Mouse (Mus musculus): Measurements from ENCODE around the gene Poc1a.

Gene Poc1a

DNA sequence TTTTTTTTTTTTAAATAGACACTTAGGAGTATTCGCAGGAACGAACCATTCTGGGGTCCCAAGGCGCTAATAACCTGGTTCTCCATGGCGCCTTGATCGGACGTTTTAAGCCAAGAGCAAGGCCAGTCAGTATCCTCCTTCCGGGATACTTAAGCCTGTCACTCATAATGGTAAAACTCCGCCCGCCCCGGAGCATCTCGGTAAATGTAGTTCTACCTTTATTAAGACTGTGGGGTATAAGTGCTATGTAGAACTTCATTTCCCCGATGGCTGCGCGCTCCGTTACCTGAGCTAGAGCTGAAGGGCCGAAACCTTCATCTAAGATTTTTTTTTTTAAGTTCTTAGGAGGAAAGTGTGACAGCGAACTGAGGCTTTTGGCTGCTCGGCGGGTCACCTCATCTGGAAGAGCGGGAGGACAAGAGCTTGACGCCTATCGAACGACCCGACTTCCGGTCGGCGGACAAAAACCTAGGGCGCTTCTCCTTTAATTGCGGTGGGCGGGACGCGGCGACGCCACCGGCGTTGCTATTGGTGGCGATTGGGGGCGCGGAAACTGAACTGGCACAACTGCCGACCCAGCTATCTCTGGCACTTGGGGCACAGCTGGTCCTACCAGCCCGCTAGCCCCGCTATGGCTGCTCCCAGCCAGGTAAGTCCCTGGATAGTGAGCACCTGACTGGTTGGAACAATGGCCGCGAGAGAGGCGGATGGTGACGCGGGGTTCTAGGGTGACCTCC is at the start of gene Poc1a:
Gene Poc1a, plus strand, starts transcription at position 254 of the 737 bp plus-strand sequence.
- peak; percentile 95 for DNase-seq

DNA sequence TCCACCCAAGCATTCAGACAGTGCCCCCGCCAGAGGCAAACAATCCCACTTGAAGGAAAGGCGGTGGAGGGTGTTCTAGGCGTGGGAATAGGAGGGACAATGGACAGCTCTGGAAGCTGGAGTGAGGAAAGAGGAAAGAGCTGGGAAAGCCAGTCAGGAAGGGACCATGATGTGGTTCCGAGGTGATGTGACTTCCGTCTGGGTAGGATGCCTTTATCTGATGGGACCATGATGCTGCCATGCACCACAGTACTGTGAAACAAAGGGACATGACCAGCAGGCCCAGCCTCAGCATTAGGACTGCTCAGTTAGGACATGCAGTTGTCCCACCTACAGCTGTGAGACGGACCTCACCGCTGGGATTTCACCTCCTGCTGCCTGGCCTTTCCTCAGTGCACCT is 49.6 kb upstream of the Poc1a start:
- DNase-seq, result no peak

DNA sequence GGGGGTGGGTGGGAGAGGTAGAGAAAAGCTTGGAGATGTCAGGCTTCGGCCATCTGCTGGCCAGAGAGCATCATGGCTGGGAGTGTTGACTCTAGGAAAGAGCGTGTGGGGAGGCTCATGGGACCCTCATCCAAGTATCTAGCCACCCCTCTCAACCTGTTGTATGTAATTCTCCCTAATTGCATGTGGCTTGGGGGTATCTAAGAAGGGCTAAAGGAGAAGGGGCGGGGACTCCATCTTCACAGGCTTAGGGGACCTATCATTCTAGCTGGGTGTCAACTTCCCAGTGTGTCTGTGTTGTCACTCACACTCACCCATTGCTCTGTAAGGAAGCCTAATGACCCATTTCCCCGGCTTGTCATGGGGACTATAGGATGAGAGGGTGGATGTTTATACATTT is 49.0 kb upstream of the Poc1a start:
- DNase-seq, result no peak

DNA sequence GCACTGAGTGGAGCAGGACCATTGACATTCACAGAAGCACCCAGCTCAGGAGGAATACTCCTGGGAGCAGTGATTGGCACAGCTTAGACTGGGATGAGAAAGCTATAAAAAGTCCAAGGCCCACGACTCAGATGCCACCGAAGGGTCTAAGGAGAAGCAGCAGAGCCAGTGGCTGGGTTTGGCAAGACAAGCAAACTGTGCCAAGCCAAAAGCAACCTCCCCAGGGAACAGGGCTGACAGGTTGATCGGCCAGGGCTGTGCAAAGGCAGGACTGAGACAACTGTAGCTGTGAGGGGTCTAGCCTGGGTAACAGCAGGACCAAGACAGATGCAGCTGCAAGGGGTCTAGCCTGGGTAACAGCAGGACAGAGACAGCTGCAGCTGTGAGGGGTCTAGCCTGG is 47.9 kb upstream of the Poc1a start:
- DNase-seq, result no peak

DNA sequence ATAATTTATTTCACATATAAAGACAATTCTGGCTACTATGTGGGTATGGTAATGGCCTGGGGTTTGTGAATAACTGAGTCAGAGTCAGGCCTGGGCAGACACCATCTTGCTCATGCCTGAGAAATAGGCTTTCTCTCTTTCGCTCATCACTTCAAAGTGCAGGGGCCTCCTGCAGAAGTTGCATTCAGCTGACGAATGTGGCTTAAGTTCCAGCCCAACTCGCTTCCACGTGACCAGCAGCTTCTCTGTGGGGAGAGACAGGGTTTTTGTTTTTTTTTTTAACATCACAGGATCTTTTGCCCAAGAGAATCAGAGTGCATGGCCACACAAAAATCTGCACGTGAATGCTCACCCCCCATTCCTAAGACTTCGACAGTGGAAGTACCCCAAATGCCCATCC is 46.9 kb upstream of the Poc1a start:
- no peak for DNase-seq

DNA sequence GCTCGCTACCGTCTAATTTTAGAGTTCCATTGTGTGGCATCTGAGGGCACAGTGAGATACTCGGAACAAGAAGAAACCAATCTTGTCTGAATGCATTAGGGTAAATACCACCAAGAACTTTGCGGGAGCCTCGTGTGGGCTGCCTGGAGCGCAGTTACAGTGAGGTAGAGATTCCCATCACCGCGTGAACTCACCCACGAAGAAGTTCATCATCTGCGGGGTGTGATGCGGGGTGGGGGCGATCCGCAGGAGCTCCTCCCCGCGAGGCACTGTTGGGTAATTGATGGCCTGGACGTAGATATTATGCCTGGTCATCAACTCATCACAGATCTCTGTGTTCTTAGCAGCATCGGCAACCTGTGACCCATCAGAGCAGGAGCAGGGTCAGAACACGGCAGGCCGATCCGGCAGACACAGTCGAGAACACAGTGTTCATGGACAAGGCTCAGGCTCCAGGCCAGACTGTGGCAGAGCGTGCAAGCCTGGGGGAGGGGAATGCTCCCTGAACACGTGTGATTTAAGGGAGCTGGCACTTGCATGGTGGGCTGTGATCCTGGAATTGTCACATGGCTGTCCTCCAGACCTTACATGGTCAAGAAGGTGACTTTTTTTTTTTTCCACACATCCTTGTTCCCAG is 45.5 kb upstream of the Poc1a start:
- no peak for DNase-seq

DNA sequence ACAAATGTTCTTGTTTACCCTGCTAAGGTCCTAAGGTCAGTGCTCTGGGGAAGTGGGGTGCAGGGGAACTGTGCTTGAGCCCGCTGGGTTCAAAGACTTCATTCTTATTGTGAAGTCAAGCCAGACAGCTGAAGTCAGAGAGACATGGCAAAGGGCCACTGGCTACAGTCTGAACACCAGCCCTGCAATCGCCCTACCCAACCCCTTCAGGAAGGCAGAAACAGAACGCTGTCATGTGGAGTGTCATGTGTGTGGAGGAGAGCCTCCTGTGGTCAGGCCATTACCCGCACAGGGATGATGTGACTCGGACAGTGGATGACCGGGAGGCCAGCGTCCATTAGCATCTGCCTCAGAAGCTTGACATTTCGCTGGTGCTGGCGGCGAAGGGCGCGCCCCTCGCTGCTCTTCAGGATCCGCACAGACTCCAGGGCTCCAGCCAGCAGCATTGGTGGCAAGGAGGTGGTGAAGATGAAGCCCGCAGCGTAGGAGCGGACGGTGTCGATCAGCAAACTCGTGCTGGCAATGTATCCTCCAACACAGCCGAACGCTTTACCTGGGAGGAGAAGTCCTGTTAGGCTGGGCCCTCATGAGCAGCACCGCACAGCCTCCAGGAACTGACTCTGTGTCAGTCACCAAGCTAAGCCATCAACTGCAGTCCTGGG is 44.6 kb upstream of the Poc1a start:
- DNase-seq, result no peak

DNA sequence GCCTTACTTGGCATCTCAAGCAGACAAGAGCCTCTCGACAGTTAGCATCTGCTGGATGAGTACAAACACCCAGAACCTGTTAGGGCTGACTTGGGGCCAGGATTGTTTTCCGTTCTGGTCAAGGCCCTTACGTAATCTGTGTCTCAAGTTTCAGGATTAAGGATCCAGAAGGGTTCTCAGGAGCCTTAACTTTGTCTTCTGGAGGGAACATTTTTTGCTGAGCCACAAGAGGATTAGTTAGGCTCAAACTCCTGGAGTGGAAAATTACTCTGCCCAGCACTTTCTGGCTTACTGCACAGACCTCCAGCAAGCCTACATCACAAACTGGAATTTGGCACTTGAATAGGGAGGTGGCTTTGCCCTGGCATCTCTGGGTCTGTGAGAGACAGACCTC is 44.0 kb upstream of the Poc1a start:
- DNase-seq, result no peak

DNA sequence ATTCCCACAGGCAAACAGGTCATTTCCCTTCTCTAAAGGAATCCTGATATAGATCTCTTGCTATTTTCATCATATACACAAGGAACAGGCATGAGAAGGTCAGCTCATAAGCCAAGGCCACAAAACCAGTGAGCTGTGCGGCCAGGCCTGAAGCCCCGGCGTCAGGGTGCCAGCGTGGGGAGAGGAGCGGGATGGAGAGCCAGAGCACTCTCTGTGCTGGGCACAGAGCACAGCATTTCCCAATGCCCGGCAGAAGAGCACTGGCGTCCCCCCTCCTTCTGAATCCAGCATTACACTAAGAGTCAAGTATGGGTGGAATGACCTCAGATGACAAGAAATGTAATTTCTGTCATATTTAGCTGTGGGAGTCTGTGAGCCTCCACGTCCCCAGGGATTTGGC is 43.5 kb upstream of the Poc1a start:
- no peak for DNase-seq

DNA sequence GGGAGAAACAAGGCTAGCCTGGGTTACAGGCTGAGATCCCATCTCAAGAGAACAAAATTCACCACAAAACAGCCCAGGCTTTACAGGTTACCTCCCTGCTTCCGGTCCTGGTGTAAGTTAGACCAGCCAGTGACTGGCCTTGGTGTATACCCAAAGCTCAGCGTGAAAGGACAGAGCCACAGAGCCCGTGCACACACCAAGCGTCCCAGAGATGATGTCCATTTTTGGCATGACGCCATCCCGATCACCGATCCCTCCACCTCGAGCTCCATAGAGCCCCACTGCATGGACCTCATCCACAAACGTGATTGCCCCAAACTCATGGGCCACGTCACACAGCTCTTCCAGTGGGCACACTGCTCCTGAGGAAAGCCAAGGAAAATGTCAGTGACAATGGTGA is 43.0 kb upstream of the Poc1a start:
- no peak for DNase-seq

DNA sequence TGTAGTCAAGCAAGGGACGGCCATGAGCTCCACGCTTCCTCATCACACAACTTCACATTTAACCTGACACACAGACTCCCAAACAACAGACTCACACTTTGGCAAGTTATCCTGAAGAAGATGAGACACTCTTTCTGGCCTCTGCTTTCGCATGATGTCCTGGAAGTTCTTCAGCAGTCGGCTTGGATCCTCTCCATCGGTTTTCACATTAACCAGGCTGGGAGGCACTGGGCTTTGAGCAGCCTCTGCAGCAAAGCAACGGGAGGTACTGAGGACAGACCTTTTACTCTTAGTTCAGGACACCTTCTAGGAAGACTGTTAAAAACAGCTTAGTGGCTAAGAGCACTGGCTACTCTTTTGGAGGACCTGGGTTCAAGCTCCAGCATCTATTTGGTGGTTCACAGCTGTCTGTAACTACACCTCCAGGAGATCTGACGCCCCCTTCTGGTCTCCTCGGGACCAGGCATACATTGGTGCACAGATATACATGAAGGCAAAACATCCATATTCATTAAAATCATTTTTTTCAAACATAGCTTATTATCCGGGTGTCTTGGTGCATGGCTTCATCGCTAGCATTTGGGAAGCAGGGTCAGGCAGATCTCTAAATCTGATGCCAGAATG is 39.2 kb upstream of the Poc1a start:
- no peak for DNase-seq

DNA sequence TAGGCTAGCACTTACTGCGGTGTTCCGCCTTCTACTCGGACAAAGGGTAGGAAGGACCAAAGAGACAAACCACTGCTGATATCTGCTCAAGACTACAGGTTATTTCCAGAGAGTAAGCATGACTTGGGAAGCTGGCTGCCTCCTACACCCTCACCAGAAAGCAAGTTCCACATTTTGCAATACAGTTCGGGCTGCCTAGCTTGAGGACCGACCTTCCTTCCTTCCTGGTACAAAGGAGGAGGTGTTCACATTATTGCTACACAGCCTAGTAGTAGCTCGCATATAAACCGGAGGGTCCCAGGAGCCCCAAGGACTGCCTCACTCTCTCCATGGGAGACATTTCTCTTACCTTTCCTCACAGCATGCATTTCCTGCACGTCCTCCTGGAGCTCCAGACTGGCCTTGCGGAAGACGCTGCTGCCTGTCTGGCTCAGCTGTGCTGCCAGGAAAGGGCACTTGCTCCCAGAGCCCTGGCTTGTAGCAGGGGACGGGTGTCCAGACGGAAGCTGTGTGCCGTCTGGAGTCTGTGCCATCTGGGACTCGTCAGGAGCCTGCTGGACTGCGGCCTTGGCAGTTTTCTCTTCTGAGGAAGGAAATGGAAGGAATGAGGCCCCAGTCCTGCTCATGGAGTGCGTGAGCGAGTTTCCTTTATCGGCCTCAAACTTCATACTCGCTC is 37.9 kb upstream of the Poc1a start:
- DNase-seq, result no peak

DNA sequence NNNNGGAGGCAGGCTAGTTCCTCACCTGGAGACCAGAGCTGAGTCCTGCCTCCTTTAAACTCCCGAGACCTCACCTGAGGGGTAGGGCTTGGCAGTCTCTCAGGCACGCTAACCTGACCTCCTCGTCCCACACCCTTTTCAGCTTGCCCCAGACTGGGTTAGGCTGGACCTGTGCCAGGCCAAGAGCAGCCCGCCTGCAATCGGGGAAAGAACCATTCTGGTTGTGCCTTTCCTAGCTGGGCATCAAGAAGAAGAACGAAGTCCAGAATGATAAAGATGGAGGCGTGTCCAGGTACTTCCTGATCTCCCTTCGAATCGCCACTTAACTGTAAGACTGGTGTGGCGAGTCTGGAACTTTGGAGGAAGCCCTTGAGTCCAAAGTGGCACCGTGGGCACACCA is 31.3 kb upstream of the Poc1a start:
- no peak for DNase-seq

DNA sequence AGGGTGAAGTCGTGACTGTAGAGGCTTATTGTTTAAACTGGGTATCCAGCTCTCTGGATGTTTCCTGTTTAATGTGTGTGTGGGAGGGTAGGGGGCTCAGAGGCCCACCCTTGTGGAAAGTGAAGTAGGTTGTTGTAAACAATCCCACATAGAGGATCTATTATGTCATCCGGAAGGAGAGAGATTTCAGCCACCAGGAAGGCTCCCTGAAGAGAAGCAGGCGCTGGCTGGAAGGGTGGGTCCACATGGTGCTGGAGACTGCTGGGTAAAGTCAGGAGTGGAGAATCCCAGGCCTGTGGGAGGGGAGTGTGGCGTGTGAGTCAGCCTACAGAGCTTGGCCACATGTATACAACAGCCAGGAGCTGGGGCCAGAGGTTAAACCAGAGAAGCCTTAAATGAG is 30.6 kb upstream of the Poc1a start:
- no peak for DNase-seq

DNA sequence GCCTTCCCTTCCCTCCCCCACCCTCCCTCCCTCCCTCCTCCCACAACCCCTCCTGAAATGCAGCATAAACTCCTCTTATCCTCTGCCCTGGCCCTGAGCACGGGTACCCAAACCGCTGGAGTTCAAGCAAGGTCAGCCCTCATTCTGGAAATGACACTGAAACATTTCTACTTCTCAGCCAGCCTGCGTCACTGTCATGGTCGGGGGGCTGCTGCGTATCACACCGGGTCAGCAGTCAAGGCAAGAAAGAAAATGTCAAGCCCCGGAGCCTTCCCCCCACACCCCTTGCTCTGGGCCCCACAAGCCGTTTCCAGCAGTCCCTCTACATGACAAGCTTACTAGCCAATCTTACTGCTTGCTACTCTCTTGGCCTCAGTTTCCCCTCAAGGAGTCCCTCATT is 29.8 kb upstream of the Poc1a start:
- DNase-seq, result no peak

DNA sequence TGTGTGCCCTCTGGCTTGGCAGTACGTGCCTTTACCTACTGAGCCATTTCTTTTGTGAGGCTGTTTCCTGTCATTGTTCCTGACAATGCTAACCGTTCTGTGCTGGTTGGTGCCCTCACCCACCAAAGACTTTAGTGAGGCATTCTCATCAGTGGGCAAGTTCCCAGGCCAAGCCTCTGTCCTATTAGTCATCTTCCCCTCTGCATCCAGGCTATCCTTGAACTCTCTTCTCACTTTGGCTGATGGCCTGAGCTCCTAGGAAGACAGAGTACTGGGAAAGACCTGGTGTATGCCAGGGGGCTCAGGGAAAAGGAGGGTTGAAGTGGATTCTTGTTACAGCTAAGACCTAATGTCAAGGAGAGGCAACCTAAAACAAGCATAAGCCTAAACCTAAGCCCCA is 26.9 kb upstream of the Poc1a start:
- DNase-seq, result no peak

DNA sequence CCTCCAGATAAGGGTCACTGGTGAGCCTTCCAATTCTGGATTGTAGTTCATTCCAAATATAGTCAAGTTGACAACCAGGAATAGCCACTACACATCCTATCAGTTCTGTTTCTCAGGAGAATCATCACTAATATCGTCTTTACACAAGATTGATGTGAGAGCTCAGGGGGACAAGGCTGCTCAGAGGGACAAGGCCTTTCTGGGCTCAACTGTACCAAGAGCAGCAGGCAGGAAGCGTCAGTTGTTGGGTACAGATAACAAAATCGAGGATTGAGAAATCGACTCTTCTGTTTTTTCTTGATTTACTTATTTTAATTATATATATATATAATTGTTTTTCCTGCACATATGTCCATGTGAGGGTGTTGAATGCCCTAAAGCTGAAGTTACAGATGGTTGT is 22.4 kb upstream of the Poc1a start:
- no peak for DNase-seq

DNA sequence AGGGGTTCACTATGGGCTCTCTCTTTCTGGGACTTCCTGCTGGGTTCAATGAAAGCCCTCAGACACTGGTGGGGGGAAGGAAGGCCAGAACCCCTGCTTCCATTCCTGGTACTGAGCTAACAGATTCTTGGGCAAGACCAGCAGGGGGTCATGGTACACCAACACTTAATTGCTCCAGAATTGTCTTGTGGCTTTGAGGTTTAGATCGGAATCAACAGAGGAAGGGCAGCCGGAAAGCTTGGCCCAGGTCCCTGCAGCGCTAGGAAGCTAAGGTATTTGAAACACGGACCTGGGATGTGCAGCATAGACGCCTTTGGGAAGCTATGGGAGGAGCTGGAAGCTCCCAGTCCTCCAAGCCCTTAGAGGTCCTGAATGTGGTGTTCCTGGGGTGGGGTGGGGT is 21.9 kb upstream of the Poc1a start:
- no peak for DNase-seq

DNA sequence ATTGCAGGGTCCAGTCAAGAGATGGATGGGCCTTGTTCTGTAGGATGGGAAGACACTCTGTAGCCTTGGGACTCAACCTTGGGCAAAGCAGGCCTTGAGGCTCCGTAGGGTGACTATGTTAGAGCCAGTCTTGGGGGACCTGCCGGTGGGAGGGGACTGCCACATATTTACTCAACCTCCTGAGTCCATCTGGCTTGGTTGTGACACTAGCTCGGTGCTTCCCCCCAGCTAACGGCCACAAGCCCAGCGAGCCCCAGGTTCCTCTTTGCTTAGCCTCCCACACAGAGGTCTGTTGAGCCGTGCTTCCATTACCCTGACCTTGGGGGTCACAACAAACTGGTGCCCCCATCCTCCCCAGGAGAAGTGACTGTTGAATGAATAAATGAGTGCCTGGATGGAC is 19.8 kb upstream of the Poc1a start:
- no peak for DNase-seq

DNA sequence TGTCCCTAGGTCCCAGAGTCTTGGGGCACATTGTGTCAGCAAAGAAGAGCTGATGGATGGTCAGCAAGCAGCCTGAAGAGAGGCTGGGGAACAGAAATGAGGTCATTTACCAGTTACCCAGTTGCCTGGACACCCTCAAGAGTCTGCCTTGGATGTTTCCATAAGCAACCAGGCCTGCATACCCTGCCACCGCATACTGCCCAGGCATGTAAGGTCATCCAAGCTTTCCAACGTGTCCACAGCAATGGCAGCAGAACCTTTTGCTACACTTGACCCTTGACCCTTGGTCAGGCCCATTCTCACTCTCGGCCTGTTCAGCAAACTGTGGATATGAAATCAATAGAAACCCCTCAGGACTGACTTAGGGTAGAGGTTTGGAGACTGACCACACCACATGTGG is 19.4 kb upstream of the Poc1a start:
- no peak for DNase-seq

DNA sequence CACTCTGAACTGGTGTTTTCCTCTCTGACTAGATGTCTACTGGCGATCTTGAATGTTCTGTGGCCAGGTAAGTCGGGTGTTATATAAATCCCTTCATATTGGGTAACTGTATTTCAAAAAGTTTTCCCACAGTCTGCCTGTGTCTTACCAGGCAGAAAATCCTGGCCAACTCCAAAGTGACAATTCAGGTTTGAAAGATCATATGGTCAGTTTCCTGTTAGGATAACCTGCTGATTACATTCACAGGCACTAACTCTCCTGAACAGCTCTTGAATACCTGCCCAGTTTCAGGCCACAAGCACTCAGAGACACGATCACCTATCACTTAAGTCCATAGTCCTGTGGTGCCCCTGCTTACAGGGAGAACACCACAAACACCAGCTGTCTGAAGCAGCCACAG is 18.8 kb upstream of the Poc1a start:
- no peak for DNase-seq

DNA sequence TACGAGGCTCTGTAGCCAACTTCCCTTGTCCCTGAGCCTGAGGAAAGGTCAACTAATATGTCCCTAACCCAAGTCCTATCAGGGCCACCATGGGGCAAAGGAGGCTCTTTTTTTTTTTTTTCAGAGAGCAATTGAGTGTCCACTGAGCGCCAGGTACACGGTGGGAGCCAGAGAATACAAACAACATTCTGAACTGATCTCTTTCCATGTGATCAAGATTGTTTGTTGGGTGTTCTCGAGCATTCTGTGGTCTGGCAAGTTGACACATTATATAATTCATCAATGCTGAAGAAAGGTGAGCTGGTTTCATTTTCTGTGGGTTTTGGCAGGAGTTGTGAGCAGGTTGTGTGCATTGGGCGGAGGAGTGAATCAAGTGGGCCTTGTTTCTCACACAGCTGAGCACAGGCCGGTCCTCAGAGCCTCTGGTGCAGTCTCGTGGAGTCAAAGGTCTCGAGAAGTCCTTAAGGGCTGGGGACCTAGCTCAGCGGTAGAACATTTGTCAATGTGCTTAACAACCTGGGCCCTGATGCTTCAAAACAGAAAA is 17.4 kb upstream of the Poc1a start:
- no peak for DNase-seq
